Mouse (Mus musculus): ENCODE results near the gene Tfpt. TPM values are rescaled to one million over a fixed set of nuclear protein-coding genes. Genes with fewer than 3 reads are reported as not detected.
A peak's percentile ranks its signal among the peaks of the same experiment; 100 is the strongest.

The Tfpt gene
- 7.8 and 9.0 TPM in 2 replicates for polyA plus RNA-seq (2012; rRNA removed)

DNA sequence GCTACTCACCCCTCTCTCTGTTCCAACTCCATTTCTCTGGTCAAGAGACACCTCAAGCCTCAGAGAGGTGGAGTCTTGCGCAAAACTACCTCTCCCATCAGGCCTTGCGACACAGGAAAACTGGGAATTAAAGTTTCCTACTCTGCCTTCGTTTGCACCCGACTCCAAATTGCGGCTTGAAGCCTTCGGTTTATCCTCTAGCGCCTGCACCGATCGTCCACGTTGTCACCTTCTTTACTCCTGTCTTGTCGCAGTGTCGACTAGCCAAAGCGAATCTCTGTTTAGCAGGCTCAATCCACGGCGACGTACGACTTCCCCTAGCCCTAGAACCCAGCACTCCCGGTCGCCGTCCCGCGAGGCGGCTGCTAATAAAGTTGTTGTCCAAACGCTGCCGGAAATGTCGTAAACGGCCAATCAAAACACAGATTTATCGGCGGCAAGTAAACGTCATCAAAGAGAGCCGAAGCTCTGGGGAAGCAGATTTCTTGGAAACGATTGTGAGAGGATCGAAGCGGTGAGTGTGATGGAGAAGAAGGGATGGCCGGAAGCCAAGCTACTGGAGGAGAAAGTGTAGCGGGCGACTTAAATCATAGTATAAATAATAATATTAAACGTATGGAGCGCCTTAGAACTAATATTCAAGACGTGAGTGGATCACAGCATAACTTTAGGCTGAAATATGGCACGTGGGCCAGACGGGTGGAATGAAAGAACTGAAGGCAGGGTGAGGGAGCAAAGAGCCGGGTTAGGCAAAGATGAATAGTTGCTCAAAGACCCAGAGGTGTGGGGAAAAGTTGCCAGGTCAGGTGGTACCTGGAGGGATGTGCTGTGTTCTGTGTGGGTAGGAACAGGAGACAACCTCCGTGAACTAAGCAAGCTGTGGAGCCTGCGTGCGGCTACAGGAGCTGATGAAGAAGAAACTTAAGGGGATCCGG lies at the start of gene Tfpt, which contains the start of gene Prpf31:
TSS of gene Tfpt (minus strand) at position 387 of the 935 bp plus-strand sequence.
TSS of gene Prpf31 (plus strand) at position 443 of the 935 bp plus-strand sequence.
- DNase-seq (ENCODE audit: low read depth, low spot score): peak; percentile 94
- under 1% methylated on average over 47 of the region's 47 CpGs for WGBS

- whole genome bisulfite sequencing: 27% methylated on average over 9 of the region's 9 CpGs
- peak; percentile 46 for DNase-seq (ENCODE audit: low read depth, low spot score)
These were observed 47.6 kb upstream of the Tfpt start, which contains the start of gene Tmc4 for GRCm38 (mm10) chr7:3677342-3677741. Tmc4 (minus strand) TSS chr7:3677553.

GRCm38 (mm10) chr7:3676371-3676770 lies 46.6 kb upstream of the Tfpt start:
- DNase-seq (ENCODE audit: low read depth, low spot score): peak; percentile 57
- 51% methylated on average over 12 of the region's 12 CpGs for WGBS

- DNase-seq (ENCODE audit: low read depth, low spot score): no peak
- WGBS: 85% methylated on average over 3 of the region's 3 CpGs
These were observed 45.5 kb upstream of the Tfpt start for GRCm38 (mm10) chr7:3675228-3675548.

- peak; percentile 67 for DNase-seq (ENCODE audit: low read depth, low spot score)
- 67% methylated on average over 10 of the region's 10 CpGs for WGBS
These were observed 44.9 kb upstream of the Tfpt start for GRCm38 (mm10) chr7:3674507-3675227.

DNA sequence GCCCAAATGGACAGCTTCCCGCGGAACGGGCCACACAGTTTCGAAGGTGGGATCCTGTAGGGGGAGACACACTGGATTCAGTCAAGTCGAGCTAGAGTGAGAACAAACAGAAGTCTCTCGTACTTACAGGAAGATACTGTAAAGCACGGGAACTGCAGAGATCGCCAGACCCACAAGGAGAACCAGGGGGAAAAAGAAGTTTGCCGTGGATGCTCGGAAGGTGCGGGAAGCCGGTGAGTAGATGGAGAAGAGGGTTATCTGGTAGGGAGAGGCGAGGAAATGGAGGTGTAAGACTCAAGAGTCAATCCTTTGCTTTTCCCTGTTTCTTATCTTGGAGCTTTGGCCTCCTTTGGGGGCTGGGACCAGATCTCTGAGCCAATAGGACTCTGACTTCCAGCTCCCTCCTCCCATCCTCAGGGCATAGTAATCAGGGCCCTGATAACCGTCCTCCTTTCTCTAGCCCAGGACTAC lies 37.2 kb upstream of the Tfpt start:
- DNase-seq (ENCODE audit: low read depth, low spot score): no peak

DNA sequence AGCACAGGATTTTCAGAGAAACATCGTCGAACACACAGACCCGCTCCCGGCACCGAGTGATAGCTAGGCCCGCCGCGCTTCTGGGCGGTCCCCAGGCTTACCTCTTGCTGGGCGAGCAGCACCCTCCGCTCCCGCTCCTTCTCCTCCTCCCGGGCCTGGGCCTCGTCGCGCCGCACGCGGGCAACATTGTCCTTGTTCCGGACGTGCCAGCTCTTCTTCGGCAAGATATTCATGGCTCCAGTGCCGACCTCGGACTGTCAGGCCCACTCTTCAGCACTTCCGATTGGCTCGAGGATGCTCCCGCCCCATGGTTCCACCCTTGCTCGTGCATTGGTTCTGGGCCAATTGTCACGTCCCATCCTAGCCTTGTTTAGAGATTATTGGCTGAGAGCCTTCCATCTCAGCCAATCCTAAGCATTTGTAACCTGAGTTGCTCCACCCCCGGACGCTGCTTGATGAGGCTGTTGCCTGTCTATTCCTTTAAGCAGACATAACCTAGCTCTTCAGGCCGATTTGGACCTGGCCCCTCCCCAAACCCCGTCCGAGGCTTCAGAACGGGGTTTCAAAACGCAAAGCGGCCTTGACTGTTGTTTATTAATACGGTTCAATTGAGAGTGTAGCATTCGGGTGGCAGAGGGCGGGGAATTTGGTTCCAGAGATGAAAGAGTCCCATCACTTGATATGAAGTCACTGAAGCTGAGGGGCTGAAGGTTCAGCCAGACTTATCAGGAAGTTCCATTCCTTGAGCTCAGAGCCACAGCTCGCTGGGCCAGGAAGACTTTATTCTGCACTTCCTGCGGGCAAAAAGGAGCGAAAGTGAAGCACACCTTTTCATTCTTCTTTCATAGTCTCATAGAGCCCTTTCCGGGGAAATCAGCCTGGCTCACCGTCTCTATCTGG lies 35.7 kb upstream of the Tfpt start, which contains the start of gene Leng1:
TSS of gene Leng1 (minus strand) at position 626 of the 900 bp plus-strand sequence.
- peak; percentile 96 for DNase-seq (ENCODE audit: low read depth, low spot score)
- 3% methylated on average over 45 of the region's 45 CpGs for WGBS

More for the DNA sequence above, 37.2 kb upstream of the Tfpt start:
- 49% methylated on average over 14 of the region's 14 CpGs for WGBS

DNA sequence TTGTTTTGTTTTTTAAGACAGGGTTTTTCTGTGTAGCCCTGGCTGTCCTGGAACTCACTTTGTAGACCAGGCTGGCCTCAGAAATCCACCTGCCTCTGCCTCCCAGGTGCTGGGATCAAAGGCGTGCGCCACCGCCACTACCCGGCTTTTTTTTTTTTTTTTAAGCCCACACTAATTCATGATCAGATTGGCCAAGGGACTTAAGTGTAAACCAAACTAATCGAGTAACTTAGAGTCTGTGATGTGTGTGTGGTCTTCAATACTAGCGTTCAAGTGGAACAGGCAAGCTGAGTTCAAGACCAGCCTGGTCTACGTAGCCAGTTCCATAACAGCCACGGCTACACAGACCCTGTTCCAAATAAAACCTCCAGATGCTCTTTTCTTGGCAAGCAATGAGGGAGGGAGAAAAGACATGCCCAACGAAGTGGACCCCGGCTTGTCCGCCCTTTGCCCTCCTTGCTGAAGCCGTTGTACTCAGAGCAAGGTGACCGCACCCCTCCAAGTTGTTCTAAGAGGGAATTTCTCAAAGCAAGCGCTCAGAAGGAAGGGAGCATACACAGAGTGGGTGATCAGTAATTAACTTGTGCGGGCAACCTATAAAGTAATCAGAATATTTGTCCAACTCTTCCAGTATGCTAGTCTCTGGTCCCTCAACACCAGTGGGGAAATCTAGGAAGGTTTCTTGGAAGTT lies 34.9 kb upstream of the Tfpt start:
- WGBS: 16% methylated on average over 15 of the region's 15 CpGs

DNA sequence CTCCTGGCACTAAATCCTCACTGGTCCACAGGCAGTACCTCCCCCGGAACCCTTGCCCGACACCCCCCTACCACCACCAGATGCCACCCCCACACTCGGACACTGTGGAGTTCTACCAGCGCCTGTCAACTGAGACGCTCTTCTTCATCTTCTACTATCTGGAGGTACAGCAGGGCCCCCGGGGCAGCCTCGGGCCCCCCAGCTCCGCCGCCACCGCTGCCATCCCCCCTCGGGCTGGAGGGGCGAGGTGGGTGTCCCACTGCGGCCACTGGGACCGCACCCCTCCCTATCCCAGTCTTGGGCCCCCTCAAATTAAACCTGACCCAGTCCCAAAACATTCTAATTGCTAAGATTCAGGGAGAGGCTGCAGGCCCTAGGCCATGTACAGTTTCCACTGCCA lies 28.8 kb upstream of the Tfpt start:
- no peak for DNase-seq (ENCODE audit: low read depth, low spot score)
- WGBS: 93% methylated on average over 14 of the region's 14 CpGs

More for the DNA sequence above, 34.9 kb upstream of the Tfpt start:
- DNase-seq (ENCODE audit: low read depth, low spot score): no peak

DNA sequence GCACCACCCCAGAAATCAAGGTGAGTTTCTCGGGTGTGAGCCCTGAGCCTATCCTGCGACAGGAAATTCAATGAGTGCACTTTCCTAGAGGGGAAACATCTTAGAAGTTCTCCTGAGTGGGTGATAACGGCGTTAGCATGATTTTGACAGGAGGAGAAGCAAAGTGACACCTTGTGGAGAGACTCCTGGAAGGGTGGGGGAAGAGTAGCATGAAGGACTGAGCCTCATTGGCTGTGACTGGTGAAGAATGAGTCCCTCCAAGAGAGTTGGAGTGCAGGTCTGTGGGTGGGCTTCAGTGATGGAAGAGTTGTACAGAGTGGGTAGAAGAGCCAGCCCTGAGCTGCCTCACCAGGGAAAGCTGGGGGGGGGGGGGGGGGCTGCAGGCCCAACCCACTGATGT lies 27.2 kb upstream of the Tfpt start:
- no peak for DNase-seq (ENCODE audit: low read depth, low spot score)
- WGBS: 92% methylated on average over 4 of the region's 4 CpGs

- WGBS: 24% methylated on average over 4 of the region's 4 CpGs
- DNase-seq (ENCODE audit: low read depth, low spot score): no peak
These were observed 16.9 kb upstream of the Tfpt start for GRCm38 (mm10) chr7:3646641-3647040.

DNA sequence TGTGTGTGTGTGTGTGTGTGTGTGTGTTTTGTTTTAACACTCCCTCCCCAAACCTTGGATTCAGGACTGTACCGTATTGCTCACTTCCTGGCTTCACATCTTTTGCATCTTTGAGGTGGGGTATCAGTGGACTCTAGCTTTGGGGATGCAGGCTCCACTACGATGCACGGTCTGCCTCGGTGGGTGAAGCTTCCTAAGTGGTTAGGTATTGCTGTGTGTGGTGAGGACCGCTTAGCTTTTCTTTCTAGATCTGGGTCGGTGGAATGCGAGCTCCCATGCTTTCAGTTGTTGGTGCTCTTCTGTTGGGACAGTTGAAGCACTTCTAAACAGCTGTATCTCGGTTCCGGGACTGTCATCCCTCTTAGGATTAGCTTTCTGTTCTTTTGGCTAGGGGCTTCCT lies 16.5 kb upstream of the Tfpt start:
- WGBS: 2% methylated on average over 9 of the region's 9 CpGs
- DNase-seq (ENCODE audit: low read depth, low spot score): no peak

DNA sequence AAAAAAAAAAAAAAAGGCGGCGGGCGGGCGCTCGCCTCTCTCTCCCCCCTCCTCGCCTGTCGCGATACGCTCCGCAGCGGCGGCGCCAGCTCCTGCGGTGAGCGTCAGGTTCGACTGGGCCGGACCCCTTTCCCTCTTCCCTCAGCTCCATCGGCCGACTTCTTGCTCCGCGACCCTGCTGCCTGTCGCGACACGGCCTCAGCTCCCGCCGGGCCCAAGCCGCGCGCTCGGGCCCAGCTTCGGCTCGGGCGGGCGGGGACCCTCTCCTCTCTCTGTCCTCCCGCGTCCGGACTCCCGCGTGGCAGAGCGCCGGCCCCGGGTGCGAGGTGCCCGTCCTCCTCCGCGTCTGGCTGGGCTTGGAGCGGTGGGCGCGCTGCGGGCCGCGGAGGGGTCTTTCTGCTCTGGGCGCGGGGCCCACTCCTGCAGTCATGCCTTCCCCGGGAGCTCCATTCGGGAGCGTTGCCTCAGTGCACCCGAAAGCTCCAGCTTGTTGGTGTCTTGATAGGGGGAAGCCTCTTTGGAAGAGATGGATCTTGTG lies 15.8 kb upstream of the Tfpt start:
- whole genome bisulfite sequencing: 1% methylated on average over 56 of the region's 58 CpGs
- DNase-seq (ENCODE audit: low read depth, low spot score): no peak

- under 1% methylated on average over 56 of the region's 58 CpGs for WGBS
- peak; percentile 98 for DNase-seq (ENCODE audit: low read depth, low spot score)
These were observed 15.2 kb upstream of the Tfpt start, which contains the start of gene Cnot3 for GRCm38 (mm10) chr7:3644672-3645487. Cnot3 (plus strand) TSS chr7:3645268.

DNA sequence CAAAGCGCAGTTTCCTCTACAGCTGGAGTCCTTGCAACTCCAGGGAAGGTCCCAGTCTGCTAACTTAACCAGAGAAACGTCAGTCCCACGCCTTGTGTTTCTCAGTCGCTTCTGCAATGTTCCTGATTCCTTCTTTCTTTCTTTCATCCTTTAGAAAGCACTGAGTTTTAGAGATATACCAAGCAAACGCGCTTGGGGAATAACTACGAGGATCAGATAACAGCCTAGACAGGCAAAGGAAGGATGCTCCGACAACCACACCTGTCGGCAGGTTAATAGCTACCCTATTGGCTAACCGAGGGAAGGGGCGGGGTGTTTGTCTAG lies 14.6 kb upstream of the Tfpt start:
- WGBS: 1% methylated on average over 11 of the region's 11 CpGs
- DNase-seq (ENCODE audit: low read depth, low spot score): no peak

- WGBS: 14% methylated on average over 9 of the region's 9 CpGs
- DNase-seq (ENCODE audit: low read depth, low spot score): no peak
These were observed 14.1 kb upstream of the Tfpt start for GRCm38 (mm10) chr7:3643843-3644242.

DNA sequence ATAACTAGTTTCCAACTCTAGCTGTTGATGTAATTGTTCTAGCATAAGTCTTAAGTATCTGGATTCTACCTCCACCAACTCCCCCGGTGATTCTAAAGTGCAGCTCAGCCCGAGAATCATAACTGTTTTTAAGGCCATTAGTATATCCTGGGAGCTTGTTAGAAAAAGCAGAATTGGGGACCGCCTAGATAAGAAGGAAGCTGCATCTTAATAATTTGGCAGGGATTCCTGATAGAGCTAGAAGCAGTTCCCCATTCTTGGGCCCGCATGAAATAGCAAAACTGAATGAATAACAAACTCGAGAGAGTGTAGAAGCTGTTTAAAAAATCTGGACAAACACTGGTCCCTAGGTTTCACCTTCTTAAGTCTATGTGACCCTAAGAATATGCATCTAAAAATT lies 13.7 kb upstream of the Tfpt start:
- 55% methylated on average over 5 of the region's 5 CpGs for WGBS
- DNase-seq (ENCODE audit: low read depth, low spot score): no peak

GRCm38 (mm10) chr7:3630478-3630815 lies 718 bp upstream of the Tfpt start:
- WGBS: 40% methylated on average over 3 of the region's 3 CpGs
- DNase-seq (ENCODE audit: low read depth, low spot score): no peak
